10 mouse cellular contexts compared by ENCODE assay signal in the genomic region with DNA sequence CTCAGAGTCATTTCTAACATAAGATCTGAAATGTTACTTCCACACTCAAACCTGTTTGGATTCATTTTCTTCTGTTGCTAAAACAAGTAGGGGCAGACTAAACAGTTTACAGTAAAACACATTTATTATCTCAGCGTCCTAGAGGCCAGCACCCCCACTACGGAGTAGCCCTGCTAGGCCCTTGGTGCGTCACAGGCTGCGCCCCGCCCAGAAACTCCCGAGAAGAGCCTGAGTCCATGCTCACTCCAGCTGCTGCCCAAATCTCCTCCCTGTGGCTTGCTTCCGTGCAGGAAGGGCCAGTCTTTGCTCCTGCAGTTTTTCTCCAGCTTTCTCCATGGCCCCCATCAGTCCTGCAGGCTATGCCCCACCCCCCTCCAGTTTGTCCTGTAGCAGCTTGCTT. TPM values are rescaled to one million over a fixed set of nuclear protein-coding genes. Genes with fewer than 3 reads are reported as not detected.
DNase-seq lines count a peak whose midpoint lies in the region; ATAC-seq and TF ChIP-seq lines count a peak whose summit lies in the region.
"Had no signal": no experiment of that assay in that cellular context is flagged by ENCODE, and none has a peak within 500 bp of the region (broad histone marks: within the 10 kb centered on the region; RNA-seq: fewer than 3 reads in every experiment).

No protein-coding gene starts in this region.

- intact Hi-C loops in heart, adult 2 months (cut with DNase I) = no loop called here

- H3K9ac ChIP-seq in heart, adult 2 months (ENCODE audit: low read depth, low read length) = no peak overlapping the region
- H3K9ac ChIP-seq in intestine, embryonic 16.5 days (ENCODE audit: low read depth, low read length) = no peak overlapping the region

- H3K4me2 ChIP-seq in intestine, embryonic 16.5 days (ENCODE audit: low read depth, low read length) = 0 out of 2 replicates have a peak overlapping the region, but pooled peaks have one; percentile 1

- H3K79me2 ChIP-seq in heart, adult 2 months (replicated peaks; ENCODE audit: control insufficient read depth, insufficient read depth, low read length) = no peaks in the 10 kb centered on the region; the same call in 1 of the 2 replicates

- no peak overlapping the region for H3K4me3 ChIP-seq in heart, adult 2 months
- no peak overlapping the region for H3K4me3 ChIP-seq in intestine, embryonic 16.5 days (ENCODE audit: low read length)
- H3K4me3 ChIP-seq: myocyte had no signal

- no peak for TF ChIP-seq CTCF in heart, adult 2 months (IDR thresholded peaks at IDR 0.05)

- 67% methylated on average over 7 of the region's 7 CpGs for WGBS in heart, adult 2 months
- 24% methylated on average over 7 of the region's 7 CpGs for WGBS in intestine, embryonic 16.5 days

- H3K4me1 ChIP-seq in heart, adult 2 months (ENCODE audit: control insufficient read depth, insufficient read depth, low read length) = no peaks in the 10 kb centered on the region; the same call in 1 of the 2 replicates
- peaks cover 8% of the 10 kb centered on the region for H3K4me1 ChIP-seq in intestine, embryonic 16.5 days (ENCODE audit: control insufficient read depth, insufficient read depth, low read length)

- TF ChIP-seq EP300 in heart, adult 2 months (IDR thresholded peaks at IDR 0.05; ENCODE audit: insufficient read depth, low read depth, low read length) = no peak

- H3K36me3 ChIP-seq in heart, adult 2 months (ENCODE audit: control insufficient read depth, insufficient read depth, low read length) = no peaks in the 10 kb centered on the region
- H3K36me3 ChIP-seq in intestine, embryonic 16.5 days (ENCODE audit: control insufficient read depth, insufficient read depth, low read length) = no peaks in the 10 kb centered on the region

- H3K27me3 ChIP-seq in heart, adult 2 months (ENCODE audit: control insufficient read depth, insufficient read depth, low read length) = no peaks in the 10 kb centered on the region
- no peaks in the 10 kb centered on the region for H3K27me3 ChIP-seq in intestine, embryonic 16.5 days (replicated peaks; ENCODE audit: control insufficient read depth, insufficient read depth, low read length)

- ATAC-seq in intestine, embryonic 16.5 days = peak; percentile 83
- no peak for ATAC-seq in megakaryocyte progenitor cell, adult 5-6 weeks (replicated peaks; ENCODE audit: poor library complexity)
- ATAC-seq: inflammation-experienced regulatory T-cells, adult 6 months had no signal

- TF ChIP-seq POLR2A in heart, adult 2 months (IDR thresholded peaks at IDR 0.05; ENCODE audit: insufficient read depth, low read depth, low read length) = no peak

- H3K9me3 ChIP-seq in intestine, embryonic 16.5 days (ENCODE audit: control insufficient read depth, low read length) = no peaks in the 10 kb centered on the region; the same call in 1 of the 2 replicates

- DNase-seq in kidney, postnatal 14 days = peak; percentile 20
- no peak for DNase-seq in kidney, adult 8-10 months
- peak; percentile 33 to 42 for DNase-seq in heart, adult 2 months
- DNase-seq in lung, postnatal 4 days = peak; percentile 68 to 82
- no peak for DNase-seq in adrenal gland, postnatal 36 days
- no peak for DNase-seq in adrenal gland, adult 8-10 months

- no peak overlapping the region for H3K27ac ChIP-seq in heart, adult 2 months
- 0 out of 2 replicates have a peak overlapping the region, but pooled peaks have one; percentile 25 for H3K27ac ChIP-seq in intestine, embryonic 16.5 days (ENCODE audit: low read length)

RNA-seq across cellular contexts. Expression of gene St3gal3, which starts 25.9 kb away (rescaled TPM):
- total RNA-seq in heart, adult 2 months (2021) = 10 to 100 TPM; 55.8 to 70.6 TPM
- polyA plus RNA-seq in heart, adult 2 months (2012; rRNA removed) = 54.9 and 68.2 TPM in 2 replicates
- polyA plus RNA-seq in intestine, embryonic 16.5 days (2015; fragmentation: Nextera tagmentation; extraction: Ambion mirVana) = 8.6 and 10.1 TPM in 2 replicates
- total RNA-seq in megakaryocyte progenitor cell, adult 5-6 weeks (2015) = 3.9 and 4.6 TPM in 2 replicates
- 4.7 and 5.2 TPM in 2 replicates for total RNA-seq in megakaryocyte progenitor cell, adult 5-6 weeks (2017)
- total RNA-seq in adrenal gland, postnatal 36 days (2021) = 10 to 100 TPM; 30.4 to 33.7 TPM
- 10 to 100 TPM; 30.4 to 40.3 (median 35.3) TPM for total RNA-seq in adrenal gland, adult 8-10 months (2022)

Comparison
In these comparisons a context has a peak if more than half of its experiments do, and no peak if none do; other contexts are left out.
1. DNase-seq: peak in kidney, postnatal 14 days (single experiment), heart, adult 2 months (2 of 2) and lung, postnatal 4 days (2 of 2); none in kidney, adult 8-10 months (0 of 2), adrenal gland, postnatal 36 days (0 of 2) and adrenal gland, adult 8-10 months (single experiment).
2. RNA of gene St3gal3, which starts 25.9 kb away (total RNA-seq): 55.8 to 70.6 TPM in heart, adult 2 months, 30.4 to 40.3 TPM in adrenal gland, adult 8-10 months and 30.4 to 33.7 TPM in adrenal gland, postnatal 36 days; 3.9 to 5.2 TPM in megakaryocyte progenitor cell, adult 5-6 weeks; every median in the first group is over 4 times any median in the second.